Comparison of ENCODE assay signal across 9 mouse cellular contexts in the genomic region with DNA sequence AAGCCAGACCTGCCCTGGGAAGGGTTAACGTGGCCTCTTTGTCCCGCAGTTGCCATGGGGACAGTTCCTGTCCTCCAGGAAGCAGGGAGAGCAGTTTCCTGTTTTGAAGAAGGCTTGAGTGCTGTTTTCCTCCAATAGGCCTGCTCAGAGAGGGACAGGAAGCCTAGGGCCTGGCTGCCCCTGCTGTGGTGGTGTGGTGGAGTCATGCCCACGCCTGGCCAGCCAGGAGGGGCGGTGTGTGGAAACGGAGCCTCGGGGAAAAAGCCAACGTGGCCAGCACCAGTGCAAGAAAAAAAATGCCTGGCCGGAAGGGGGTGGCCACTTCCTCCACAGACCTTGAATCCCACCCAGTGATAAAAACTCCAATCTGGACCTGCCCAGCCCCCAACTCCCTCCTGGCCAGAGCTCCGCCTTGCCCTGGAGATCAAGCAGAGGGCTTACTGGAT. TPM values are rescaled to one million over a fixed set of nuclear protein-coding genes. Genes with fewer than 3 reads are reported as not detected.
DNase-seq lines count a peak whose midpoint lies in the region; ATAC-seq and TF ChIP-seq lines count a peak whose summit lies in the region.
"Had no signal": no experiment of that assay in that cellular context is flagged by ENCODE, and none has a peak within 500 bp of the region (broad histone marks: within the 10 kb centered on the region; RNA-seq: fewer than 3 reads in every experiment).

No protein-coding gene starts in this region.

- no peaks in the 10 kb centered on the region for H3K4me1 ChIP-seq in forebrain, postnatal 0 days (ENCODE audit: insufficient read depth)
- no peaks in the 10 kb centered on the region for H3K4me1 ChIP-seq in forebrain, embryonic 11.5 days (replicated peaks; ENCODE audit: control insufficient read depth, insufficient read depth, low read length)
- no peaks in the 10 kb centered on the region for H3K4me1 ChIP-seq in heart, postnatal 0 days (ENCODE audit: control insufficient read depth, insufficient read depth)

- DNase-seq in forebrain, postnatal 0 days, result no peak
- DNase-seq in forebrain, embryonic 11.5 days (ENCODE audit: low spot score), result no peak
- peak; percentile 47 for DNase-seq in embryo, embryonic 9.5 days (ENCODE audit: extremely low spot score)
- peak; percentile 86 for DNase-seq in heart, postnatal 0 days (ENCODE audit: low spot score)
- peak; percentile 71 to 80 for DNase-seq in kidney, postnatal 4 days
- DNase-seq in cerebellum, adult 8-10 months, result no peak
- no peak for DNase-seq in cerebellum, adult 9-11 months

- H3K27me3 ChIP-seq in forebrain, postnatal 0 days (ENCODE audit: insufficient read depth, low read length), result no peaks in the 10 kb centered on the region
- H3K27me3 ChIP-seq in forebrain, embryonic 11.5 days (ENCODE audit: control insufficient read depth, insufficient read depth, low read length), result 0 out of 2 replicates have a peak, but pooled peaks cover under 1% of the 10 kb centered on the region
- 0 out of 2 replicates have a peak, but pooled peaks cover 8% of the 10 kb centered on the region for H3K27me3 ChIP-seq in heart, postnatal 0 days (ENCODE audit: control insufficient read depth, insufficient read depth, low read length)

- H3K9me3 ChIP-seq in forebrain, postnatal 0 days (ENCODE audit: low read length), result no peaks in the 10 kb centered on the region
- no peaks in the 10 kb centered on the region for H3K9me3 ChIP-seq in forebrain, embryonic 11.5 days (ENCODE audit: control insufficient read depth, low read length)
- no peaks in the 10 kb centered on the region for H3K9me3 ChIP-seq in heart, postnatal 0 days (replicated peaks; ENCODE audit: control insufficient read depth, low read length)

- H3K4me2 ChIP-seq in forebrain, postnatal 0 days (ENCODE audit: low read depth), result no peak overlapping the region
- no peak overlapping the region for H3K4me2 ChIP-seq in forebrain, embryonic 11.5 days (ENCODE audit: low read depth, low read length, severe bottlenecking)
- no peak overlapping the region for H3K4me2 ChIP-seq in heart, postnatal 0 days (ENCODE audit: low read depth, low read length)

- WGBS in forebrain, postnatal 0 days, result 58% methylated on average over 9 of the region's 9 CpGs
- 60% methylated on average over 9 of the region's 9 CpGs for WGBS in forebrain, embryonic 11.5 days
- WGBS in heart, postnatal 0 days, result 41% methylated on average over 9 of the region's 9 CpGs

- H3K9ac ChIP-seq in forebrain, postnatal 0 days, result no peak overlapping the region
- H3K9ac ChIP-seq in forebrain, embryonic 11.5 days (ENCODE audit: low read length), result no peak overlapping the region
- no peak overlapping the region for H3K9ac ChIP-seq in heart, postnatal 0 days (replicated peaks; ENCODE audit: low read depth, low read length)

- 0 out of 2 replicates have a peak, but pooled peaks have one; percentile 61 for TF ChIP-seq EP300 in heart, postnatal 0 days (IDR thresholded peaks at IDR 0.05; ENCODE audit: low read depth)

- no peaks in the 10 kb centered on the region for H3K36me3 ChIP-seq in forebrain, postnatal 0 days (ENCODE audit: insufficient read depth)
- H3K36me3 ChIP-seq in forebrain, embryonic 11.5 days (ENCODE audit: control insufficient read depth, insufficient read depth, low read length), result no peaks in the 10 kb centered on the region
- H3K36me3 ChIP-seq in heart, postnatal 0 days (replicated peaks; ENCODE audit: control insufficient read depth, insufficient read depth, low read length), result no peaks in the 10 kb centered on the region

- peak; percentile 78 for ATAC-seq in forebrain, postnatal 0 days
- no peak for ATAC-seq in forebrain, embryonic 11.5 days (replicated peaks; ENCODE audit: low FRiP score)
- ATAC-seq in heart, postnatal 0 days (ENCODE audit: insufficient read depth, low read depth), result peak; percentile 93
- ATAC-seq in megakaryocyte progenitor cell, adult 5-6 weeks (replicated peaks; ENCODE audit: poor library complexity), result peak; percentile 70

- H3K27ac ChIP-seq in forebrain, postnatal 0 days (ENCODE audit: low read depth, low read length), result no peak overlapping the region
- no peak overlapping the region for H3K27ac ChIP-seq in forebrain, embryonic 11.5 days (ENCODE audit: low read depth, low read length)
- peak overlapping the region; percentile 70 for H3K27ac ChIP-seq in heart, postnatal 0 days (ENCODE audit: low read depth)

- TF ChIP-seq CTCF in forebrain, postnatal 0 days (IDR thresholded peaks at IDR 0.05; ENCODE audit: low read depth), result no peak
- TF ChIP-seq CTCF in heart, postnatal 0 days (IDR thresholded peaks at IDR 0.05; ENCODE audit: low read depth), result peak; percentile 20; the same call in 1 of the 2 replicates

- H3K4me3 ChIP-seq in forebrain, postnatal 0 days (ENCODE audit: low read depth, low read length), result no peak overlapping the region
- H3K4me3 ChIP-seq in forebrain, embryonic 11.5 days (ENCODE audit: low read depth, low read length), result no peak overlapping the region
- no peak overlapping the region for H3K4me3 ChIP-seq in heart, postnatal 0 days (ENCODE audit: low read depth, low read length)
- H3K4me3 ChIP-seq: erythroblast, embryonic 14.5 days had no signal

RNA-seq across cellular contexts. Expression of gene Fgd5, which starts 6.5 kb away (rescaled TPM):
- 9.3 and 13.0 TPM in 2 replicates for total RNA-seq in forebrain, postnatal 0 days (2014; rRNA removed)
- polyA plus RNA-seq in forebrain, postnatal 0 days (2015; fragmentation: Nextera tagmentation; extraction: Ambion mirVana), result 4.0 and 6.7 TPM in 2 replicates
- 6.3 and 6.6 TPM in 2 replicates for polyA plus RNA-seq in forebrain, embryonic 11.5 days (2014; fragmentation: Nextera tagmentation; extraction: Ambion mirVana)
- 12.9 and 13.3 TPM in 2 replicates for total RNA-seq in heart, postnatal 0 days (2014; rRNA removed; ENCODE audit: low replicate concordance)
- 7.7 and 8.1 TPM in 2 replicates for polyA plus RNA-seq in heart, postnatal 0 days (2015; fragmentation: Nextera tagmentation; extraction: Ambion mirVana)
- total RNA-seq in megakaryocyte progenitor cell, adult 5-6 weeks (2015), result 0.24 and 0.32 TPM in 2 replicates
- 0.41 TPM in 1 of 2 replicates, not detected in the other for total RNA-seq in megakaryocyte progenitor cell, adult 5-6 weeks (2017)

Comparison
In these comparisons a context has a peak if more than half of its experiments do, and no peak if none do; other contexts are left out.
1. DNase-seq: peak in embryo, embryonic 9.5 days (single experiment), heart, postnatal 0 days (single experiment) and kidney, postnatal 4 days (2 of 2); none in forebrain, postnatal 0 days (single experiment), forebrain, embryonic 11.5 days (single experiment), cerebellum, adult 8-10 months (single experiment) and cerebellum, adult 9-11 months (single experiment).